Mouse (Mus musculus) E14TG2a.4 (cell line): Measurements from ENCODE around the gene Acsbg2.

Source experiments
- CTCF ChIP-seq: conservative IDR thresholded peaks from 2 replicates; pipeline ENCODE4 v1.5.1; 2014; ENCODE audit warnings: low read length
- NANOG ChIP-seq: IDR thresholded peaks from 2 replicates; pipeline ENCODE4 v1.6.1; 2014; ENCODE audit warnings: borderline replicate concordance, low read length, mixed read lengths
- POU5F1 ChIP-seq: IDR thresholded peaks from 2 replicates; pipeline ENCODE4 v1.6.1; 2014; ENCODE audit warnings: low read length, borderline replicate concordance

- TF ChIP-seq CTCF (no peak), NANOG (no peak), POU5F1 (no peak)
Observed at GRCm38 (mm10) chr17:56829171-56829570, 45.1 kb downstream of the Acsbg2 start.
